Mouse (Mus musculus) urinary bladder, postnatal 14 days (tissue): ENCODE data around the gene Bola2.
A peak's percentile ranks its signal among the peaks of the same experiment; 100 is the strongest.

ENCODE experiments used
- DNase-seq: peaks from one replicate; pipeline ENCODE4 v3.0.0; 2021; ENCODE audit warnings: low spot score

The Bola2 gene

GRCm38 (mm10) chr7:126689021-126689420 lies 6.2 kb upstream of the Bola2 start:
- DNase-seq: no peak

DNA sequence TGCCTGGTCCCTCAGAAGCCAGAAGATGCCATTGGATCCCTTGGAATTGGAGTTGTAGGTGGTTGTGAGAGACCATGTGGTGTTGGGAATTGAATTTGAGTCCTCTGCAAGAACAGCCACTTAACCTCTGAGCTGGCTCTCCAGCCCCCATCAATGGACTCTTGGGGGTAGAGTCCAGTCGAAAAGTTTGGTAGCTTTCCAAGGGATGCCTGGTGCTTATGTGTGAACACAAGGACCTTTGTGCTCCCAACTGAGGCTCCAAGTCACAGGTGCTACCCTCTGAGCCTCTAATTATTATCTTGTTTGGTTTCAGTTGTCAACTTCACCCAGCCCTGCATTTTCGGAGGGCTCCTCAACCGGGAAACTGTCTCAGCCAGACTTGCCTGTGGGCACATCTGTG lies 4.5 kb upstream of the Bola2 start:
- DNase-seq: no peak

- DNase-seq: no peak
These were observed 3.5 kb upstream of the Bola2 start for GRCm38 (mm10) chr7:126691676-126692075.

GRCm38 (mm10) chr7:126692426-126692825 lies 2.8 kb upstream of the Bola2 start:
- DNase-seq: no peak

DNA sequence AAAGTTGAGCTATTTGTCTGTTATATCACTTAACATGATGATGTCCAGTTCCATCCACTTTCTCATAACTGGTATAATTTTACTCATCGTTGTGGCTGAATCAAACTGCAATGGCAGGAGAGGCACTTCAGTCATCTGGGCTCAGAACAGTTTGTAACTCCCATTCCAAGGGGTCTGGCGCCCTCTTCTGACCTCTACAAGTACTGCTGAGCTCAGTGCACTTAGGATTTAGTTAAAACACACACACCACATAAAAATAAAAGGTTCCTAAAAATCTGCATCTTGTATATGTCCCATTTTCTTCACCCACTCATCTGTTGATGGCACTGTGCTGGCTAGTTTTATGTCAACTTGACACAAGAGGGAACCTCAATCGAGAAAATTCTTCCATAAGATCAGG lies 1.9 kb upstream of the Bola2 start:
- DNase-seq: peak; percentile 87

DNA sequence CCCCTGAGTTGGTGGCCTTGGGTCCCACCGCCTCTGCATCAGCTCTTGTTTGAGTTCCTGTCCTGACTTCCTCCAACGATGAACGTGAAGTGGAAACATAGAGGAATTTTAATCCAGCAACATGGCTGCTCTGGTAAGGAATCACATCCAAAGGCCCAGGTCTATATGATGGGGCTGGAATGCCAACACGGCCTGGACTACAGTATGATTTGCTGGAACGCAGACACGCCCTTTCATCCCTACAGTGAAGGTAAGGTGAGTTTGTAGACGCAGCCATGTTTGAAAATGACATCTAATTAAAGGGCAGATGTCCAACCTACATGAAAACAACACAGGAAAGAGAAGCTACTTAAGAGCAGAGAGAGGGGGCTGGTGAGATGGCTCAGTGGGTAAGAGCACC lies 1.4 kb upstream of the Bola2 start:
- DNase-seq: no peak

DNA sequence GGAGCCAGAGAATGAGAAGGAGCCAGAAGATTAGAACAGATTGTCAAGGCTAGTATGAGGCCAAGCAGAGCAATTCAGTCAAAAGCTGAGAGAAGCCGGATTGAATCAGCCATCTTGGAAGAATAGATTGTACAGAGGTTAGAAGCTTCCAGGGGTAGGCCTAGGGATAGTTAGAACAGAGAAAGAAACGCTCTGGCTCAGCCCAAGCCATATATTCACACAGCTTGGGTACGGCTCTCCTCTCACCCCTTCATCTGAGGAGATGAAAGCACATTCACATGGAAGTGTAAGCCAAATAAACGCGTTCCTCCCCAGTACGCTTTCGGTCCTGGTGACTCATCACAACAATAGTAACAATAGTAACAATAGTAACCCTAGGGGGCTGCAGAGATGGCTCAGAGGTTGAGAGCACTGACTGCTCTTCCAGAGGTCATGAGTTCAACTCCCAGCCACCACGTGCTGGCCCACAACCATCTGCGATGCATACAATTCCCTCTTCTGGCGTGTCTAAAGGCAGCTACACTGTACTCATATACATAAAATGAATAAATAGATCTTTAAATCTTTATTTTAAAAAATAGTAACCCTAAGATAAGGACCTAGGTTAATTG lies 655 bp upstream of the Bola2 start:
- no peak for DNase-seq

- peak; percentile 96 for DNase-seq
These were observed 518 bp downstream of the Bola2 start, which contains the start of gene Slx1b for GRCm38 (mm10) chr7:126695631-126696207. Slx1b (minus strand) TSS chr7:126695784.

DNA sequence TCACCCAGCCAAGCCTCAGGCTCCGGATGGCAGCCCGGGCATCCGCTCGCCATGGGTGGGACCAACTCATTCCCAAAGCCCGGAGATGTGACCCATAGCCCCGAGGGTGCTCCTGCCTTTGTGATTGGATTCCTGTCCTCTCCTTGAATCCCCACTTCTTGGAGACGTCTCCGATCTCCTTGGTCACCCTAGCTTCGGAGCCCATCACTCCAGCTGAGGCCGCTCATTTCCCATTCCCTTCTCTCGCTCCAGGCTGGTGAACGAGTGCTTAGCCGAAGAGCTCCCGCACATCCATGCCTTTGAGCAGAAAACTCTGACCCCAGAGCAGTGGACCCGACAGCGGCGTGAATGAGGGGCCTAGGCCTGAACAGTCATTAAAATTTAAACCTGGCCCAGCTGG lies 1.1 kb downstream of the Bola2 start:
- DNase-seq: no peak

- no peak for DNase-seq
These were observed 1.7 kb downstream of the Bola2 start for GRCm38 (mm10) chr7:126696886-126697285.

GRCm38 (mm10) chr7:126697838-126698237 lies 2.6 kb downstream of the Bola2 start:
- no peak for DNase-seq

- no peak for DNase-seq
These were observed 5.1 kb downstream of the Bola2 start for GRCm38 (mm10) chr7:126700063-126701015.

DNA sequence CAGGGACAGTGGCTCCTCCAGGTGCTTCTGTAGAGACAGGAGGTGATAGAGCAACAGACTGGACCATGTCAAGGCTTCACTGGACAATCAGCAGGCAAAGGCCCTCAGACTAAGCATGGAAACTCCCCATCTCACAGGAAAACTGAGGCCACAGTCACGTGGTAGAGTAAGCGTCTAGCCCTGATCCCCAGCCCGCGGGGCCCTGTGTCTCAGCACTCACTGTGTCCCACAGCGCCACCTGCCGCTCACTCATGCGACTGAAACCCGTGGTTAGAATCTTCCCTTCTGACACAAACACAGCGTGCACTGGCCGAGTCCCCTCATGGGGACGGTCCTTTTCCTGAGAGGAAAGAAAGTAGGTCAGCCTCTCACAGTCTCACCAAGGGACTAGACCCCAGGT lies 5.9 kb downstream of the Bola2 start:
- peak; percentile 88 for DNase-seq

DNA sequence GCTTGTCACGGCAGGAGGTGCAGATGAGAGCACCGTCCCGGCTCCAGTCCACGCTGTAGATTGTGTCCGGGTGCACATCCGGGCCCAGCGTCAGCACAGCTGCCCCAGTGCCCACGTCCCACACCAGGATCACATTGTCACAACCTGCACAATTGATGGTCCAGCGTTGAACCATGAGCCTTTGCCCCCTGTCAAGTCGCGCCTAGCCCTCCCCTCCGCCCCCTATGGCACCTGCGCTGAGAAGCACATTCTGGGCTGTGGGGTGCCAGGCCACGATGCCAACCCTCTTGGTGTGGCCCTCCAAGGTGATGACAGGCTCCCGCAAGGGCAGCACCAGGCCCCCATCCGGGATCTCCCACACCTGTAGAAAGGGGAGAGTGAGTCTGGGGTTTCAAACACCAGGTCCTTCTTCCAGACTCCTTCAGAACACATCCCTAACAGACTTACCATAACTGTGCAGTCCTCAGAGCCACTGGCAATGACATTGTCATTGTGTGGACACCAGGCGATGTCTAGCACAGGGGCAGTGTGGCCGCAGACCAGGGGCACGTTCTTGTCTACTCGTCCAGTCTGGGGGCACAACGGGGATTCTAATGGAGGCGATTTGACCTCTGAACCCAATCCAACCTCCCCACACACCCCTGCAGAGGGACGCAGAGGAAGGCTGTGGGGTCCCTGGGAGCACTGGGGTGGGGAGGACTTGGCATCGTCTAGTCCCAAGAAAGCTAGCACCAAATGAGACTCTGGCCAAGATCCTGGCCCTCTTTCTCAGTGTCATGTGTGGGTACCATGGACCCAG lies 6.6 kb downstream of the Bola2 start:
- DNase-seq: no peak

DNA sequence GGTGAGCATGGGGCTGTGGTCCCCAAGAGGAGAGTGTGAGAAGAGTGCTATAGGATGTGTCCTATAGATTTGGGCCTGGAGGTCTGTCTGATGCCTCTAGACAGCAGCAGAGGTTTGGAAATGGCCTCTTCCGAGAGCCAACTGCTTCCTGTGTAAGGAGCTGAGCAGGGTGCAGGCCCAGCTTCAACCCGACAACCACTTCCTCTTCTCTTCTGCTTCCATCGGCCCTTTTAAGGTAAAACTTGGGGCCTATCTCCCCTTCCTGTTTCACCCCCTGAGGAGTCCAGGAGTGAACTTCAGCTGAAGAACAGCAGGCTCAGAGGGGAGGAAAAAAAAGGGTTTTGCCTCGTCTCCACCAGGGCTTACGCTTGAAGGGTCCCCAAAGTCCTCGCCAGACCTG lies 7.2 kb downstream of the Bola2 start:
- DNase-seq: no peak

- no peak for DNase-seq
These were observed 7.9 kb downstream of the Bola2 start for GRCm38 (mm10) chr7:126702861-126703756.

DNA sequence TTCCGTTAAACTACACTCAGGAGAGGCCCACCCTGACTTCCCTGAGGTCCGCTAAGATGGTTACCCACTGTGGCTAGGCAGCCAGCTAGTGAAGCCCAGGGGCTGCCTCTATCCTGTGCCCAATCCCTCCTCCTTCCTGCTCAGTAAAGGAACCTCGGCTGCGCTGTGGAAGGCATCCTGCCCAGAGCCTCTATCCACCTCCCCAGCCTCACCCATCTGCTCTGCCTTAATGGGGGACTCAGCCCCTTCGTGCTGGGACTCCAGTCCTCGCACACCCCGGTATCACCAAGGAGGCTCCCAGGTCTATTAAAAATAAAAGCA lies 8.5 kb downstream of the Bola2 start:
- DNase-seq: no peak

- DNase-seq: peak; percentile 69
These were observed 9.2 kb downstream of the Bola2 start for GRCm38 (mm10) chr7:126704121-126704980.

DNA sequence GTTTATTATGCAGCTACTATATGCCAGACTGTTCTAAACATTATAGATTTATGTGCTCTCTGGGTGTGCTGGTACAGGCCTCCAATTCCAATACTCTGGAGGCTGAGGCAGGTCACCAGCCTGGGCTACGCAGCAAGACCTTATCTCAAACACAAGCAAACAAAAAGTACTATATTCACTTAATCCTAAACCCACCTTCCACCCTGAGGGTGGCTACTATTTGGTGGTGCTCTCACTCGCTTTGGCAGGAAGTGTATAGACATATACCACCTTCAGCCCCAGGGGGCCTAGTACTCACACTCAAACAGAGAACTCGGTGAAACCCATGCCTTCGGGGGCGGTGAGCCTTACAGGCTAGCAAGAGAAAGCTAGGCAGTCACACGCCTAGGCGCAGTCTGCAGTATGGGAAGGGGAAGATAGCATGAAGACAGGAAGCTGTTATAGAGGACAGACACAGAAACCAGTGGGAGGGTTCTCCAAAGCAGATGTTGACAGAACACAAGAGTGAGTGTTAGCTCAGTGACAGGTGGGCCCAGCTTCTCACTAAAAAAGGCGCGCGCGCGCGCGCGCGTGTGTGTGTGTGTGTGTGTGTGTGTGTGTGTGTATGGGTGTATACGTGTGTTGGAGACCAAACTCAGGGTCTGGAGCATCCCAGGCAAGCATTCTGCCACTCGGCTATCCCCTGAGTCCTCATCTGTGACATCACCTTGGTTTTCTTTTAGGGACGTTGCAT lies 12.4 kb downstream of the Bola2 start, which contains the start of gene Coro1a:
Gene Coro1a (minus strand): TSS at position 346 of the 733 bp plus-strand sequence.
- no peak for DNase-seq
